Mouse (Mus musculus) midbrain, embryonic 15.5 days (tissue): ENCODE data around the gene Ebp. TPM values are rescaled to one million over a fixed set of nuclear protein-coding genes. Genes with fewer than 3 reads are reported as not detected.

Experiments
- ATAC-seq: fragments of 200-750 bp; cut with Nextera tagmentation; replicated peaks from 2 replicates; pipeline ENCODE4 v1.8.0; 2017; ENCODE audit warnings: moderate TSS enrichment
- H3K27ac ChIP-seq: fragments of 300-500 bp; sonication (generic); 2 replicates; pipeline ENCODE4 v1.5.1; 2015; ENCODE audit warnings: mild to moderate bottlenecking, inconsistent platforms
- H3K27me3 ChIP-seq: fragments of 300-500 bp; sonication (generic); replicated peaks from 2 replicates; pipeline ENCODE4 v1.6.1; 2015; ENCODE audit warnings: inconsistent platforms
- H3K36me3 ChIP-seq: fragments of 300-500 bp; sonication (generic); replicated peaks from 2 replicates; pipeline ENCODE4 v1.6.1; 2015; ENCODE audit warnings: inconsistent platforms
- H3K4me1 ChIP-seq: fragments of 300-500 bp; sonication (generic); 2 replicates; pipeline ENCODE4 v1.6.1; 2015; ENCODE audit warnings: inconsistent platforms
- H3K4me2 ChIP-seq: fragments of 300-500 bp; sonication (generic); 2 replicates; pipeline ENCODE4 v1.6.1; 2015; ENCODE audit warnings: inconsistent platforms, mild to moderate bottlenecking, moderate library complexity
- H3K4me3 ChIP-seq: fragments of 300-500 bp; sonication (generic); 2 replicates; pipeline ENCODE4 v1.5.1; 2015; ENCODE audit warnings: mild to moderate bottlenecking, inconsistent platforms
- H3K9ac ChIP-seq: fragments of 300-500 bp; sonication (generic); 2 replicates; pipeline ENCODE4 v1.6.1; 2015; ENCODE audit warnings: mild to moderate bottlenecking, inconsistent platforms
- H3K9me3 ChIP-seq: fragments of 300-500 bp; sonication (generic); 2 replicates; pipeline ENCODE4 v1.6.1; 2016; ENCODE audit warnings: inconsistent platforms
- WGBS: fragments of 180-500 bp; shearing (Covaris S2); methylation state at CpG from one replicate; pipeline ENCODE4 v1.1.7; 2015; ENCODE audit warnings: mixed read lengths; 5-methylcytosine and 5-hydroxymethylcytosine counted together
- polyA plus RNA-seq: library from polyadenylated mRNA; unstranded; fragments of >200 nt; fragmentation: Nextera tagmentation; extraction: Ambion mirVana; gene quantifications from 2 replicates; pipeline ENCODE4 v1.2.1, GENCODE M21; 2015

Gene Ebp
- 26.9 and 31.8 TPM in 2 replicates for polyA plus RNA-seq

- Histone ChIP-seq H3K9me3 (no peaks in the 10 kb centered on the region), H3K4me3 (peak within 1 kb of the TSS; percentile 55), H3K36me3 (no peaks in the 10 kb centered on the region), H3K27ac (peak within 1 kb of the TSS; percentile 80), H3K4me1 (peaks cover 6% of the 10 kb centered on the region; the same call in 1 of the 2 replicates), H3K27me3 (no peaks in the 10 kb centered on the region), H3K4me2 (peak within 1 kb of the TSS; percentile 56), H3K9ac (peak within 1 kb of the TSS; percentile 51)
- WGBS, result 21% methylated on average over 10 of the region's 10 CpGs
- ATAC-seq, result peak; percentile 78
Observed at GRCm38 (mm10) chrX:8193419-8193723, at the start of gene Ebp. Ebp (minus strand) TSS chrX:8193512.

DNA sequence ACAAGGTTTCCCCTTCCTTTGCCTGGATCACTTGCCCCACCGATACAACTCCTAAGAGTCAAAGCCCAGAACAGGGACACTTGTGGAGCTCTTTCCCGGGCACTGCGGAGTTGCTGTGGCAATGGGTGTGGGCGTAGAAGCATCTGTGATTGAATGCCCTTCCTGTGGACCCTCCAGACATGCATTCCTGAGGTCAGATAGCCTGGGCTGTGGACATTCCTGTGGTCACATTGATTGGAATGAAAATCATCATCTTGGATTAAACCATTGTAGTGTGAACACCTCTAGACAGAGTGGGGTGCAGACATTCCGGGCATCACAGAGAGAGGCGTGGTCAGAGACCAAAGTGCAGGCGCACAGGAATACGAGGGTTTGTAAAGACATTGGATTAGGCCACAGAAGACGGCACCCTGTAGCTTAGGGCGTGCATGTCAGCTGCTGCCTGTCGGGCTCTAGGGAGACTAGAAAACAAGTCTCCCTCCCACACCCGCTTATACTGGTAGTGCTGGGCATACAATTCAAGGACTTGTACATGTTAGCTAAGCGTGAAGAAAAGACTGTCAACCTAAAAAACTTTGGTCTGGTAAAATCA lies 45.6 kb upstream of the Ebp start:
- Histone ChIP-seq H3K27ac (no peak overlapping the region), H3K4me3 (no peak overlapping the region), H3K4me2 (no peak overlapping the region), H3K4me1 (no peaks in the 10 kb centered on the region), H3K36me3 (no peaks in the 10 kb centered on the region), H3K9ac (no peak overlapping the region), H3K27me3 (no peaks in the 10 kb centered on the region), H3K9me3 (no peaks in the 10 kb centered on the region)
- no peak for ATAC-seq
- 65% methylated on average over 13 of the region's 13 CpGs for WGBS

GRCm38 (mm10) chrX:8236704-8237103 lies 43.4 kb upstream of the Ebp start:
- H3K4me3 ChIP-seq, result no peak overlapping the region
- WGBS, result 82% methylated on average over 2 of the region's 2 CpGs
- H3K9me3 ChIP-seq, result no peaks in the 10 kb centered on the region
- H3K36me3 ChIP-seq, result no peaks in the 10 kb centered on the region
- no peak overlapping the region for H3K9ac ChIP-seq
- H3K4me2 ChIP-seq, result no peak overlapping the region
- no peaks in the 10 kb centered on the region for H3K4me1 ChIP-seq
- no peak overlapping the region for H3K27ac ChIP-seq
- no peak for ATAC-seq
- H3K27me3 ChIP-seq, result no peaks in the 10 kb centered on the region

DNA sequence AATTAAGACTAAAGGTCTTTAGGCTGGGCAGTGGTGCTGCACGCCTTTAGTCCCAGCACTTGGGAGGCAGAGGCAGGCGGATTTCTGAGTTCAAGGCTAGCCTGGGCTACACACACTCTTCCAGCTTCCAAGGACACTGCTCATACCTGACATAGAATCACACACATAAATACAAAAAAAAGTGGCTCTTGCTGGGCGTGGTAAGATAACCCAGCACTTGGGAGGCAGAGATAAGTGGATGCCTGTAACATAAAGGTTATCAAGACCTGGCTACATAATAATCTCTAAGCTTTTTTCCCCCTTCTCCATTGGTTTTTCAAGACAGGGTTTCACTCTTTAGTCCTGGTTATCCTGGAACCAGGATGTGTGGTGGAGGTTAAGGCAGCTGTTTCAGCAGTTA lies 40.3 kb upstream of the Ebp start:
- Histone ChIP-seq H3K36me3 (no peaks in the 10 kb centered on the region), H3K9me3 (no peaks in the 10 kb centered on the region), H3K9ac (no peak overlapping the region), H3K4me3 (no peak overlapping the region), H3K27me3 (no peaks in the 10 kb centered on the region), H3K4me1 (no peaks in the 10 kb centered on the region), H3K27ac (no peak overlapping the region), H3K4me2 (no peak overlapping the region)
- no peak for ATAC-seq
- 69% methylated on average over 3 of the region's 3 CpGs for WGBS

GRCm38 (mm10) chrX:8230272-8230671 lies 37.0 kb upstream of the Ebp start:
- no peaks in the 10 kb centered on the region for H3K36me3 ChIP-seq
- no peaks in the 10 kb centered on the region for H3K27me3 ChIP-seq
- no peaks in the 10 kb centered on the region for H3K4me1 ChIP-seq
- ATAC-seq, result no peak
- no peak overlapping the region for H3K27ac ChIP-seq
- no peak overlapping the region for H3K9ac ChIP-seq
- WGBS, result 76% methylated on average over 4 of the region's 4 CpGs
- no peak overlapping the region for H3K4me3 ChIP-seq
- H3K9me3 ChIP-seq, result no peaks in the 10 kb centered on the region
- no peak overlapping the region for H3K4me2 ChIP-seq

DNA sequence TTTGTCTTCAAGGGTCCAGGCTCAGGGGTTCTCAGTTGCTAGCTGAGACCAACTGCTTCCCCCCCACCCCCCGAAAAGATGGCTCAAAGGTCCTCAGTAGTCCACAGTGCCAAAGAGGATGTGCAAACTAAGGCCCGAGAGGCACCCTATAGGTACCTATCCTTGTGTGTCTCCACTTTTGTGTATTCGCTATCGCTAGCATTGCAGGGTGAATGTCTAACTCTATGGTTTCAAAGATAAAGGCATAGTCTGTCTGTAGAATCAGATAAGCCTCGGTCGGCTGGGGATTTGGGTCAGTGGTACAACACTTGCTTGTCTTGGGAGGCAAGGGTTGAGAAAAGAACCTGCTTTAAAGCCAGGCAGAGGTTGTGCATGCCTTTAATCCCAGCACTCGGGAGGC lies 30.2 kb upstream of the Ebp start:
- Histone ChIP-seq H3K27ac (no peak overlapping the region), H3K9me3 (no peaks in the 10 kb centered on the region), H3K4me1 (no peaks in the 10 kb centered on the region), H3K36me3 (no peaks in the 10 kb centered on the region), H3K27me3 (no peaks in the 10 kb centered on the region), H3K9ac (no peak overlapping the region), H3K4me3 (no peak overlapping the region), H3K4me2 (no peak overlapping the region)
- ATAC-seq, result no peak
- WGBS, result 87% methylated on average over 7 of the region's 7 CpGs

DNA sequence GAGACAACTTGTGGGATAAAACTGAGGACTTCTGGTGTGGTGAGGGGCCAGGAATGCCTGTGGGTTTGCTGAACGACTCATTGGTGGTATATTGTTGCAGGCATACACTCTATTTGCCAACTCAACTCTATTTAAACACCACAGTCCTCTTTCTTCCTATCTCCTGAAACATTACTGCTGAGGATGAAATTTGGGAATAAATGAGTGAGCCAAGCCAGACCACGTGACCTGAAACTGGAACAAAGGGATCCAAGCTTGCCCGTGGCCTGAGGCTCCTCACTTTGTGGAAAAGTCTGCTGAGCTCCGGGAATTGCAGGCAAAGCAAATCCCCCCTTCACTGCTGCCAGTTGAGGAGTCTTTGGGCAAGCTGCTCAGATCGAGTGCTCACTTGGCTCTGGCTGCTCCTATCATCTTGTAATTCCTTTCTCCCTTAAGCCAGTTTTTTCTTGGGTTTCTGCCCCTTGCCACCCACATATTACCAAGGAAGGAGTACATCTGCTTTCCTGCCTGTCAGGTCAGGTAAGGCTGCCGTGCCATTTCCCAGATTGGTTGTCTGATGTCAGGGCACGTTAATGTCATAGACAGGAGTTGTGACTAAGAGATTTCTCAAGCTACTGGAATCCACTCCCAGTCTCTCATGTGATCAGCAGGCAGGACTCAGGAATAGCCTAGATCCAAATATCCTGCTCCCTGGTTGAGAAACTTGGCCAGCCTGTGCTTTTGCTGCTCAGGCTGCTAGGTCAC lies 29.5 kb upstream of the Ebp start:
- H3K9ac ChIP-seq, result no peak overlapping the region
- ATAC-seq, result no peak
- H3K4me1 ChIP-seq, result no peaks in the 10 kb centered on the region
- no peak overlapping the region for H3K4me3 ChIP-seq
- no peaks in the 10 kb centered on the region for H3K9me3 ChIP-seq
- no peaks in the 10 kb centered on the region for H3K36me3 ChIP-seq
- H3K27me3 ChIP-seq, result no peaks in the 10 kb centered on the region
- H3K4me2 ChIP-seq, result no peak overlapping the region
- H3K27ac ChIP-seq, result no peak overlapping the region
- 50% methylated on average over 7 of the region's 7 CpGs for WGBS

- 78% methylated on average over 3 of the region's 3 CpGs for WGBS
- no peak for ATAC-seq
Observed at GRCm38 (mm10) chrX:8222296-8222677, 29.0 kb upstream of the Ebp start.

GRCm38 (mm10) chrX:8219651-8220050 lies 26.3 kb upstream of the Ebp start:
- no peak overlapping the region for H3K9ac ChIP-seq
- ATAC-seq, result no peak
- no peak overlapping the region for H3K27ac ChIP-seq
- no peaks in the 10 kb centered on the region for H3K27me3 ChIP-seq
- H3K4me1 ChIP-seq, result no peaks in the 10 kb centered on the region
- H3K4me2 ChIP-seq, result no peak overlapping the region
- no peaks in the 10 kb centered on the region for H3K9me3 ChIP-seq
- WGBS, result 29% methylated on average over 8 of the region's 8 CpGs
- H3K36me3 ChIP-seq, result no peaks in the 10 kb centered on the region
- H3K4me3 ChIP-seq, result no peak overlapping the region

More at GRCm38 (mm10) chrX:8222296-8222677, 29.0 kb upstream of the Ebp start:
- H3K4me3 ChIP-seq, result no peak overlapping the region
- no peak overlapping the region for H3K27ac ChIP-seq
- H3K36me3 ChIP-seq, result no peaks in the 10 kb centered on the region
- H3K4me1 ChIP-seq, result no peaks in the 10 kb centered on the region
- H3K9ac ChIP-seq, result no peak overlapping the region
- no peaks in the 10 kb centered on the region for H3K27me3 ChIP-seq
- H3K4me2 ChIP-seq, result no peak overlapping the region
- no peaks in the 10 kb centered on the region for H3K9me3 ChIP-seq

GRCm38 (mm10) chrX:8218114-8218513 lies 24.8 kb upstream of the Ebp start:
- Histone ChIP-seq H3K27ac (no peak overlapping the region), H3K27me3 (no peaks in the 10 kb centered on the region), H3K36me3 (no peaks in the 10 kb centered on the region), H3K4me3 (no peak overlapping the region), H3K4me2 (no peak overlapping the region), H3K9ac (no peak overlapping the region), H3K4me1 (no peaks in the 10 kb centered on the region), H3K9me3 (no peaks in the 10 kb centered on the region)
- 53% methylated on average over 2 of the region's 2 CpGs for whole genome bisulfite sequencing
- no peak for ATAC-seq

DNA sequence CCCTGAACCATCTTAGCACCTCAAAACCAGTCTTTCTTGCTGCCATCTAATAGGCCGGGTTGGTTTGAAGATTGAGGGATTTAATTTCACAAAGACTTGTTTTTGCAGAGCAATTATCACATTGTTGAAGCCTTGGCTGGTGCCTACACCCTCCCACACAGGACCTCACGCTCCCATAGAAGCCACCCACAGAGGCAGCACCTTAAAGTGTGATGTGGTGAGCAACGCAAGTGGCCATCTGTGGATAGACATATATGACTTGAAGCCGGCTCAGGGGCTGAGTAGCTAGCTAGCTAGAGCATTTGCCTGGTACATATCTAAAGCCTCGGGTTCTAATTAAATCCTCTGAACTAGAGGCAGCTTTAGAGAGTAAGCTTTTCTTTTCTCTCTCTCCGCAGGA lies 24.1 kb upstream of the Ebp start:
- H3K27ac ChIP-seq, result no peak overlapping the region
- H3K4me2 ChIP-seq, result no peak overlapping the region
- H3K9me3 ChIP-seq, result no peaks in the 10 kb centered on the region
- WGBS, result 44% methylated on average over 6 of the region's 6 CpGs
- H3K27me3 ChIP-seq, result no peaks in the 10 kb centered on the region
- ATAC-seq, result no peak
- no peak overlapping the region for H3K4me3 ChIP-seq
- H3K36me3 ChIP-seq, result no peaks in the 10 kb centered on the region
- no peak overlapping the region for H3K9ac ChIP-seq
- no peaks in the 10 kb centered on the region for H3K4me1 ChIP-seq

DNA sequence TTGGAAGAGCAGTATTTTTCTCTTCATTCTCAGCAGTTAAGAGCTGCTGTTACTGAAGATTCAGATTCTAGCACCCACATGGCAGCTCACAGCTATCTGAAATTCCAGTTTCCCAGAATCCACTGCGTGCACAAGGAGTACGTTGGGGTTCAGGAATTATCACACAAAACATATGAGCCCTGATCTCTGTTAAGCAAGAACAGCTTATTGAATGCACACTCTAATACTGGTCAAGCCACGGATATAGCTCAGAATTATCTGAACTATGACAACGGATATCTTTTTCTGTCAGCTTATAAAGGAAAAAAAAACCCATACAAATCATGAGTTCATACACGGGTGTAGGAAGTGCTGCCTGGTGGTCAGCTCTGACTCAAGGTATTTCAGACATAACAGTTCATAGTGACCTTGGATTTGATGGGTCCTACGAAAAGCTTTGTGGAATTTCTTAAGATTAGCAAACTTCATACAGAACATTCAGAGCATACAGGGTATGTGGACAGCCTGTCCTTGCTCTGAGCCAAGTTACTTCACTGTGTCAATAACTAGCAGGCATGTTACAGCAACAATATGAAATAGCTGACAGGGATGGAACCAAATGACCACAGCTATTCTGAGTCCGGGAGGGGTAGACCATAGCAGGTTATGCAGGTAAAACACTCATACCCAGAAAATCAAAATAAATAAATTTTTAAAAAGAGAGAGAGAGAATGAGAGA lies 18.3 kb upstream of the Ebp start:
- Histone ChIP-seq H3K4me2 (no peak overlapping the region), H3K9me3 (no peaks in the 10 kb centered on the region), H3K27me3 (no peaks in the 10 kb centered on the region), H3K36me3 (no peaks in the 10 kb centered on the region), H3K4me3 (no peak overlapping the region), H3K4me1 (no peaks in the 10 kb centered on the region; the same call in 1 of the 2 replicates), H3K9ac (no peak overlapping the region), H3K27ac (no peak overlapping the region)
- no peak for ATAC-seq
- 78% methylated on average over 7 of the region's 7 CpGs for WGBS
